ENCODE assay signal across 40 mouse cellular contexts in the genomic region with DNA sequence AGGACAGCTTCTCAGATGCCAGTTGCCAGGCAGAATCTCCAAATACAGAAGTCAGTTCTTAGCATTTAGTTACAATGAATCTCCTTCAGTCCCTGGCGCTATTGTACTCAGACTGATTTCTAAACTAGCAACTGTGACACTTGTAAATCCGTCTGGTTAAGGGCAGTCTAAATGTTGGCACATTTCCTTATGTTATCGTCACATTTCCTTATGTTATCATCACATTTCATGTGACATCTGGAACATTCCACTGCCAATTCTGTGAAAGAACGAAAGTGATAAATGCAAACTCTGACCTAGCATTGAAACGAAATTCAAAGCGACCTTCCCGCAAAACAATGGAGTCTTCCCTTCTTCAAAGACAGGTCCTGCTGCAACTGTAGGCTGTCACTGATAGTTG. TPM values are rescaled to one million over a fixed set of nuclear protein-coding genes. Genes with fewer than 3 reads are reported as not detected.
"Had no signal": no experiment of that assay in that cellular context is flagged by ENCODE, and none has a peak within 500 bp of the region (broad histone marks: within the 10 kb centered on the region; RNA-seq: fewer than 3 reads in every experiment).

No protein-coding gene starts in this region.

- H3K9me3 ChIP-seq: heart, embryonic 10.5 days; heart, embryonic 12.5 days; hindbrain, embryonic 10.5 days; hindbrain, embryonic 12.5 days; intestine, embryonic 15.5 days; kidney, embryonic 15.5 days; limb, embryonic 13.5 days; limb, embryonic 15.5 days; liver, embryonic 12.5 days had no signal

- H3K4me2 ChIP-seq: heart, embryonic 12.5 days; hindbrain, embryonic 12.5 days; hindbrain, embryonic 14.5 days; intestine, embryonic 15.5 days; kidney, embryonic 15.5 days; limb, embryonic 13.5 days; limb, embryonic 15.5 days; liver, embryonic 12.5 days had no signal

- H3K27me3 ChIP-seq: hindbrain, embryonic 12.5 days; intestine, embryonic 15.5 days; kidney, embryonic 15.5 days; limb, embryonic 13.5 days; limb, embryonic 15.5 days; liver, embryonic 12.5 days had no signal

- H3K4me3 ChIP-seq: gastrocnemius, adult 2 months; heart, embryonic 10.5 days; heart, embryonic 12.5 days; hindbrain, embryonic 10.5 days; hindbrain, embryonic 12.5 days; intestine, embryonic 15.5 days; kidney, embryonic 15.5 days; limb, embryonic 13.5 days; limb, embryonic 15.5 days; liver, embryonic 12.5 days had no signal

- H3K27ac ChIP-seq: gastrocnemius, adult 2 months; heart, embryonic 10.5 days; hindbrain, embryonic 10.5 days; hindbrain, embryonic 12.5 days; hindbrain, embryonic 14.5 days; intestine, embryonic 15.5 days; kidney, embryonic 15.5 days; kidney, postnatal 0 days; limb, embryonic 13.5 days; limb, embryonic 15.5 days; liver, embryonic 12.5 days; liver, embryonic 14.5 days had no signal

- H3K9ac ChIP-seq: heart, embryonic 12.5 days; hindbrain, embryonic 12.5 days; hindbrain, embryonic 14.5 days; intestine, embryonic 15.5 days; kidney, embryonic 15.5 days; limb, embryonic 13.5 days; limb, embryonic 15.5 days; liver, embryonic 12.5 days; liver, embryonic 14.5 days had no signal

- DNase-seq: gastrocnemius, adult 2 months; gastrocnemius, postnatal 10 days; gastrocnemius, postnatal 25 days; heart, adult 18-20 months; heart, postnatal 10 days; heart, postnatal 4 days; kidney, adult 2 months; kidney, adult 9 months; kidney, postnatal 14 days; kidney, postnatal 36 days; layer of hippocampus, adult 9-11 months; layer of hippocampus, postnatal 36 days; left cerebral cortex, postnatal 4 days had no signal

- ATAC-seq: hindbrain, embryonic 16.5 days; inflammation-experienced regulatory T-cells, adult 6 months; intestine, embryonic 15.5 days; intestine, postnatal 0 days; liver, embryonic 12.5 days had no signal

- H3K4me1 ChIP-seq: hindbrain, embryonic 10.5 days; hindbrain, embryonic 12.5 days; intestine, embryonic 15.5 days; limb, embryonic 15.5 days; liver, embryonic 12.5 days had no signal

- H3K36me3 ChIP-seq: heart, embryonic 10.5 days; heart, embryonic 12.5 days; hindbrain, embryonic 10.5 days; hindbrain, embryonic 12.5 days; intestine, embryonic 15.5 days; kidney, embryonic 15.5 days; limb, embryonic 13.5 days; limb, embryonic 15.5 days; liver, embryonic 12.5 days had no signal

RNA-seq across cellular contexts. Expression of a gene that starts 16.4 kb away (rescaled TPM):
- total RNA-seq: gastrocnemius, adult 2 months; gastrocnemius, postnatal 10 days; gastrocnemius, postnatal 25 days; gastrocnemius, postnatal 4 days; layer of hippocampus, adult 18-20 months; layer of hippocampus, adult 8-10 months; layer of hippocampus, postnatal 14 days; layer of hippocampus, postnatal 36 days; left cerebral cortex, adult 18-20 months; left cerebral cortex, adult 8-10 months; left cerebral cortex, postnatal 10 days; left cerebral cortex, postnatal 25 days had no signal
- polyA plus RNA-seq: hindbrain, embryonic 10.5 days; hindbrain, embryonic 12.5 days; hindbrain, embryonic 14.5 days; hindbrain, embryonic 16.5 days; inflammation-experienced regulatory T-cells, adult 6 months; intestine, embryonic 15.5 days; intestine, postnatal 0 days; kidney, adult 2 months; kidney, embryonic 15.5 days; kidney, postnatal 0 days; large intestine, adult 2 months; limb, embryonic 11.5 days; limb, embryonic 13.5 days; limb, embryonic 15.5 days had no signal

RNA-seq across cellular contexts. Expression of a gene that starts 56.5 kb away (rescaled TPM):
- total RNA-seq: liver, adult 2 months had no signal
- polyA plus RNA-seq: hindbrain, embryonic 10.5 days; inflammation-experienced regulatory T-cells, adult 6 months; limb, embryonic 11.5 days; liver, adult 2 months; liver, embryonic 12.5 days; liver, embryonic 16.5 days had no signal
